24 mouse cellular contexts compared by ENCODE assay signal in genomic region chr9:111372079-111372478, GRCm38 (mm10).
"Had no signal": no experiment of that assay in that cellular context is flagged by ENCODE, and none has a peak within 500 bp of the region (broad histone marks: within the 10 kb centered on the region; RNA-seq: fewer than 3 reads in every experiment).

No protein-coding gene starts in this region.

- H3K4me2 ChIP-seq: forebrain, embryonic 15.5 days; heart, embryonic 11.5 days; heart, embryonic 13.5 days; heart, embryonic 15.5 days; hindbrain, embryonic 13.5 days; hindbrain, embryonic 15.5 days; limb, embryonic 13.5 days; limb, embryonic 15.5 days; liver, embryonic 12.5 days had no signal

- H3K9me3 ChIP-seq: forebrain, embryonic 15.5 days; heart, embryonic 13.5 days; heart, embryonic 15.5 days; hindbrain, embryonic 13.5 days; hindbrain, embryonic 15.5 days; limb, embryonic 13.5 days; limb, embryonic 15.5 days; liver, embryonic 12.5 days had no signal

- H3K4me1 ChIP-seq: heart, embryonic 15.5 days; hindbrain, embryonic 13.5 days; hindbrain, embryonic 15.5 days; limb, embryonic 13.5 days; limb, embryonic 15.5 days; liver, embryonic 12.5 days had no signal

- ATAC-seq: forebrain, embryonic 15.5 days; forebrain, postnatal 0 days; hindbrain, postnatal 0 days; liver, embryonic 12.5 days had no signal

- H3K36me3 ChIP-seq: forebrain, embryonic 15.5 days; heart, embryonic 13.5 days; heart, embryonic 15.5 days; hindbrain, embryonic 13.5 days; hindbrain, embryonic 15.5 days; limb, embryonic 13.5 days; limb, embryonic 15.5 days; liver, embryonic 12.5 days had no signal

- H3K27ac ChIP-seq: forebrain, embryonic 15.5 days; heart, embryonic 13.5 days; heart, embryonic 15.5 days; hindbrain, embryonic 13.5 days; hindbrain, embryonic 15.5 days; hindbrain, postnatal 0 days; layer of hippocampus, adult 2 months; limb, embryonic 13.5 days; limb, embryonic 15.5 days; liver, embryonic 12.5 days; liver, embryonic 14.5 days had no signal

- DNase-seq: forebrain, postnatal 0 days; gastrocnemius, postnatal 25 days; heart, adult 18-20 months; heart, postnatal 14 days; heart, postnatal 36 days; kidney, adult 18-20 months; kidney, adult 8-10 months; kidney, postnatal 10 days; kidney, postnatal 25 days; kidney, postnatal 4 days; layer of hippocampus, adult 9-11 months; layer of hippocampus, postnatal 36 days had no signal

- H3K27me3 ChIP-seq: forebrain, embryonic 15.5 days; heart, embryonic 13.5 days; heart, embryonic 15.5 days; hindbrain, embryonic 13.5 days; hindbrain, embryonic 15.5 days; limb, embryonic 13.5 days; limb, embryonic 15.5 days; liver, embryonic 12.5 days had no signal

- H3K9ac ChIP-seq: forebrain, embryonic 15.5 days; forebrain, postnatal 0 days; heart, embryonic 13.5 days; heart, embryonic 15.5 days; hindbrain, embryonic 13.5 days; hindbrain, embryonic 15.5 days; limb, embryonic 13.5 days; limb, embryonic 15.5 days; liver, embryonic 12.5 days; liver, embryonic 14.5 days had no signal

- H3K4me3 ChIP-seq: forebrain, embryonic 15.5 days; heart, embryonic 13.5 days; heart, embryonic 15.5 days; hindbrain, embryonic 13.5 days; hindbrain, embryonic 15.5 days; layer of hippocampus, adult 2 months; limb, embryonic 13.5 days; limb, embryonic 15.5 days; liver, embryonic 12.5 days had no signal
